Mouse (Mus musculus) forebrain, embryonic 11.5 days (tissue): ENCODE data around the gene Lonrf2. TPM values are rescaled to one million over a fixed set of nuclear protein-coding genes. Genes with fewer than 3 reads are reported as not detected.

ENCODE experiments used
- ATAC-seq: fragments of 200-750 bp; cut with Nextera tagmentation; replicated peaks from 2 replicates; pipeline ENCODE4 v1.8.0; 2017; ENCODE audit warnings: moderate TSS enrichment; ENCODE audit not compliant: low FRiP score
- DNase-seq: peaks from one replicate; pipeline ENCODE4 v3.0.0-alpha.2; 2017; ENCODE audit warnings: low spot score
- H3K27ac ChIP-seq: fragments of 300-500 bp; sonication (generic); 2 replicates; pipeline ENCODE4 v1.5.1; 2014; ENCODE audit warnings: low read depth, low read length
- H3K27me3 ChIP-seq: fragments of 300-500 bp; sonication (generic); 2 replicates; pipeline ENCODE4 v1.6.1; 2014; ENCODE audit warnings: mild to moderate bottlenecking, low read length, mixed read lengths; ENCODE audit not compliant: control insufficient read depth, insufficient read depth
- H3K36me3 ChIP-seq: fragments of 300-500 bp; sonication (generic); 2 replicates; pipeline ENCODE4 v1.6.1; 2014; ENCODE audit warnings: mild to moderate bottlenecking, low read length, moderate library complexity, mixed read lengths; ENCODE audit not compliant: control insufficient read depth, insufficient read depth
- H3K4me1 ChIP-seq: fragments of 300-500 bp; sonication (generic); replicated peaks from 2 replicates; pipeline ENCODE4 v1.6.1; 2014; ENCODE audit warnings: low read length, mixed read lengths; ENCODE audit not compliant: control insufficient read depth, insufficient read depth
- H3K4me2 ChIP-seq: fragments of 300-500 bp; sonication (generic); 2 replicates; pipeline ENCODE4 v1.6.1; 2014; ENCODE audit warnings: low read depth, mild to moderate bottlenecking, low read length, moderate library complexity, mixed read lengths; ENCODE audit not compliant: severe bottlenecking
- H3K4me3 ChIP-seq: fragments of 300-500 bp; sonication (generic); 2 replicates; pipeline ENCODE4 v1.5.1; 2014; ENCODE audit warnings: low read depth, low read length
- H3K9ac ChIP-seq: fragments of 300-500 bp; sonication (generic); 2 replicates; pipeline ENCODE4 v1.6.1; 2014; ENCODE audit warnings: low read length
- H3K9me3 ChIP-seq: fragments of 300-500 bp; sonication (generic); 2 replicates; pipeline ENCODE4 v1.6.1; 2016; ENCODE audit warnings: low read length, mixed read lengths; ENCODE audit not compliant: control insufficient read depth
- WGBS: fragments of 180-500 bp; shearing (Covaris S2); extraction: QIAGEN DNeasy Blood & Tissue Kit; methylation state at CpG from one replicate; pipeline ENCODE4 v1.1.7; 2014; 5-methylcytosine and 5-hydroxymethylcytosine counted together
- polyA plus RNA-seq: library from polyadenylated mRNA; unstranded; fragments of >200 nt; fragmentation: Nextera tagmentation; extraction: Ambion mirVana; gene quantifications from 2 replicates; pipeline ENCODE4 v1.2.1, GENCODE M21; 2014

Gene Lonrf2
- polyA plus RNA-seq, 1 experiment from 2014 or later: 2.9 TPM

GRCm38 (mm10) chr1:38869398-38870195 is 33.1 kb upstream of the Lonrf2 start:
- WGBS: 63% methylated on average over 13 of the region's 13 CpGs
- DNase-seq (no peak), ATAC-seq (no peak)
- Histone ChIP-seq H3K27ac (no peak overlapping the region), H3K4me3 (no peak overlapping the region), H3K4me1 (no peaks in the 10 kb centered on the region), H3K36me3 (no peaks in the 10 kb centered on the region), H3K27me3 (no peaks in the 10 kb centered on the region), H3K4me2 (no peak overlapping the region), H3K9ac (no peak overlapping the region), H3K9me3 (no peaks in the 10 kb centered on the region)

DNA sequence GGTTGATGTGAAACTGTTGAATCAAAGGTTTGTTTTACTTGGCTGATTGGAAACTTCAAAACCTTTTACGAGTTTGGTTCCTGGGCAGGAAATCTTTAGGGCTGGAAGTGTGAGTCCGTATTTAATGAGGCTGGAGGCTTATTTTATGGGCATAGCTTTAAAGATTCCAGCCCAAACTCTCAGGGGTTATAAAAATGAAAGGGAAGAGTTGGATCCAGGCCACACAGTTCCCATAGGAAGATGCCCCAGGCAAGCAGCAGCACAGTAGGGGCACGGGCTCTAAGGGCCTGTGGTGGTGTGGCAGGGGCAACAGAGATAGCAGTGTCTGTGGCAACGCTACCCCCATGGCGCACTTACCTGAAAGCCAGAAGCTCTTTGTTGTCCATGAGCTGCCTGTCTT is 29.7 kb upstream of the Lonrf2 start:
- no peaks in the 10 kb centered on the region for H3K27me3 ChIP-seq
- no peaks in the 10 kb centered on the region for H3K4me1 ChIP-seq
- H3K36me3 ChIP-seq: no peaks in the 10 kb centered on the region
- H3K9me3 ChIP-seq: no peaks in the 10 kb centered on the region
- H3K4me2 ChIP-seq: no peak overlapping the region
- no peak overlapping the region for H3K27ac ChIP-seq
- 92% methylated on average over 5 of the region's 5 CpGs for WGBS
- no peak overlapping the region for H3K4me3 ChIP-seq
- H3K9ac ChIP-seq: no peak overlapping the region
- ATAC-seq (no peak), DNase-seq (no peak)

DNA sequence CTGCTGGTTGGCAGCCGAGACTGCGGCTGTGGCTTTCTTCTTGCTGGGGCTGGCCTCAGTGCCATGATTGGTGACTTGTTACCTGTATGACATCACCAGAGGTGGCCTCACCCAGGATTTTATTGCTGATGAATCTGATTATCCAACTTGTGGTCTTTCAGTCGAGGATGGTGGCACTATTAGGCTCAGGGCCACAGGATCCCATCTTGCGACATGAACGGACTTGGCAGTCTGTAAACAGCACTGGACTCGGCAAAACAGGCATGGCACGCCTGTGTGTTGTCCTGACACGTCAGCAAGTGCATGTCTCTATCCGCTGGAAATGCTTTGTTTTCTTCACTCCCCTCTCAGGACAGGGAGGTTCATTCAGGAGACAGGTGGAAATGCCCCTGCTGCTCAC is 27.8 kb upstream of the Lonrf2 start:
- 87% methylated on average over 9 of the region's 9 CpGs for WGBS
- H3K4me2 ChIP-seq: no peak overlapping the region
- no peak for DNase-seq
- H3K4me1 ChIP-seq: no peaks in the 10 kb centered on the region
- H3K9ac ChIP-seq: no peak overlapping the region
- H3K4me3 ChIP-seq: no peak overlapping the region
- no peak for ATAC-seq
- no peak overlapping the region for H3K27ac ChIP-seq
- no peaks in the 10 kb centered on the region for H3K36me3 ChIP-seq
- no peaks in the 10 kb centered on the region for H3K9me3 ChIP-seq
- no peaks in the 10 kb centered on the region for H3K27me3 ChIP-seq

GRCm38 (mm10) chr1:38862213-38862612 is 25.7 kb upstream of the Lonrf2 start:
- Histone ChIP-seq H3K36me3 (no peaks in the 10 kb centered on the region), H3K27ac (no peak overlapping the region), H3K27me3 (no peaks in the 10 kb centered on the region), H3K9me3 (no peaks in the 10 kb centered on the region), H3K4me1 (no peaks in the 10 kb centered on the region), H3K4me3 (no peak overlapping the region), H3K4me2 (no peak overlapping the region), H3K9ac (no peak overlapping the region)
- WGBS: 15% methylated on average over 4 of the region's 4 CpGs
- DNase-seq: peak; percentile 74
- no peak for ATAC-seq

DNA sequence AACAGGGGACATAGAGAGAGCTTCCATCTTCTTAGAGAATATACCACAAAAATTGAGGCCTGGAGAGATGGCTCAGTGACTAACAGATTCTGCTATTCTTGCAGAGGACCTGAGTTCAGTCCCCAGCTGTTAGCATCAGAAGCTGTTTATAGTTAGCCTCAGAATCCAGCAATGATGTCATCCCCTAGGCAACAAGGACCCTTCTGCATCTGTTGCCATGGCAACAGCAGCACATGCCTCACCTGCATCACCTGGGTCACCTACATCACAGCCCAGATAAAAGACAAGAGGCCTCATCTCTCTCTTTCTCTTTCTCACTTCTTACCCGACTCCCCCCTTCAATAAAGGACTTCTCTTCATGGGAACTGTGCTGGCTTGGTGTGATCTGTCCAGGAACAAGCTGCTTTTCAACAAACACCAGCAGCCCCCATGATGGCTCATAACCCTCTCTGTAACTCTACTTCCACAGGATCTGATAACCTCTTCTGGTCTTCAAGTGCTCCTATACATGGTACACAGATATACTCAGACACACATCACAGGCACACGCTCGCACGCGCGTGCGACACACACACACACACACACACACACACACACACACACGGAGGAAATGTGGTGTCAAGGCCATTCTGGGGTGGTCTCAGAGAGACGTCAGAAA is 24.5 kb upstream of the Lonrf2 start:
- H3K27ac ChIP-seq: no peak overlapping the region

DNA sequence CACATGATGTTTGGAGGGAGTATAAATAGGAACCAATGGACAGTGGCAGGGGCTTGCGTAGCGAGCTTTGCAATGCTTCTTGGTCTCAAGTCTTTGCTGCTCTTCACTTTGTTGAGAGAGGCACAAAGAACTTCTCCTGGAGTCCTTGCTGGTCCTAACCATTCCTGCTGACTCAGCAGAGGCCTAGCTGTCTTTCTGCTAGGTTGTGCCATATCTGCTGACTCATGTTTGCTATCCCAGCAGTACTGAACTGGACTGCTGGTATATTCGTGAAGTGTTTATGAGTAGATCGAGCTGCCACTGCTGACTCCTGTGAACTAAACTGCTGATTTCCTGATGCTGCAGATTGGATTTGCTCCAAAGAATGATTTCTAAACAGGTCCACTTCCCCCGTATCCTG is 23.7 kb upstream of the Lonrf2 start:
- ATAC-seq: no peak
- H3K9ac ChIP-seq: no peak overlapping the region
- H3K4me2 ChIP-seq: no peak overlapping the region
- H3K36me3 ChIP-seq: no peaks in the 10 kb centered on the region
- no peak overlapping the region for H3K4me3 ChIP-seq
- no peaks in the 10 kb centered on the region for H3K27me3 ChIP-seq
- H3K9me3 ChIP-seq: no peaks in the 10 kb centered on the region
- no peak overlapping the region for H3K27ac ChIP-seq
- no peak for DNase-seq
- no peaks in the 10 kb centered on the region for H3K4me1 ChIP-seq
- 90% methylated on average over 5 of the region's 5 CpGs for WGBS

More for the DNA sequence above, 24.5 kb upstream of the Lonrf2 start:
- no peak overlapping the region for H3K4me2 ChIP-seq
- 86% methylated on average over 9 of the region's 9 CpGs for WGBS
- no peaks in the 10 kb centered on the region for H3K36me3 ChIP-seq
- no peak overlapping the region for H3K4me3 ChIP-seq
- H3K9me3 ChIP-seq: no peaks in the 10 kb centered on the region
- no peak for ATAC-seq
- no peaks in the 10 kb centered on the region for H3K4me1 ChIP-seq
- no peak for DNase-seq
- no peak overlapping the region for H3K9ac ChIP-seq
- H3K27me3 ChIP-seq: no peaks in the 10 kb centered on the region

DNA sequence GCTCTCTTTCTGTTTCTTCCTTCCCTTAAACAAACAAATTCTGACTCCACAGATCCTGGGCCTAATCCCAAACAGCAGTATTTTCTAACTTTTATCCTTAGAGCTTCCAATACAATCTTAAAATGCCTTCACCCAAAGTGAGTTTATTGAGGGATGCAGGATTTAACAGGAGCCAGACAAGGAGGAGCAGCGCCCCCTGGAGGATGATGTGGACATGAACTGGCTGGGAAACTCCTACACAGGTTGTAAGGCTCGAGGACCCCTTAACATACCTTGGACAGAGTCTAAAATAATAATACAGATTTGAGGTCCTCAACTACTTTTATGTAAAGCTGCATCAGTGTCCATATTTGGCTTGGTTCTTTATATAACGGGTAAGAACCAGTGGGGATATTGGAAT is 19.7 kb upstream of the Lonrf2 start:
- no peaks in the 10 kb centered on the region for H3K36me3 ChIP-seq
- H3K4me3 ChIP-seq: no peak overlapping the region
- WGBS: 11% methylated on average over 3 of the region's 3 CpGs
- no peaks in the 10 kb centered on the region for H3K4me1 ChIP-seq
- H3K27ac ChIP-seq: no peak overlapping the region
- ATAC-seq (no peak), DNase-seq (peak; percentile 89)
- H3K27me3 ChIP-seq: no peaks in the 10 kb centered on the region
- no peak overlapping the region for H3K9ac ChIP-seq
- no peaks in the 10 kb centered on the region for H3K9me3 ChIP-seq
- no peak overlapping the region for H3K4me2 ChIP-seq

DNA sequence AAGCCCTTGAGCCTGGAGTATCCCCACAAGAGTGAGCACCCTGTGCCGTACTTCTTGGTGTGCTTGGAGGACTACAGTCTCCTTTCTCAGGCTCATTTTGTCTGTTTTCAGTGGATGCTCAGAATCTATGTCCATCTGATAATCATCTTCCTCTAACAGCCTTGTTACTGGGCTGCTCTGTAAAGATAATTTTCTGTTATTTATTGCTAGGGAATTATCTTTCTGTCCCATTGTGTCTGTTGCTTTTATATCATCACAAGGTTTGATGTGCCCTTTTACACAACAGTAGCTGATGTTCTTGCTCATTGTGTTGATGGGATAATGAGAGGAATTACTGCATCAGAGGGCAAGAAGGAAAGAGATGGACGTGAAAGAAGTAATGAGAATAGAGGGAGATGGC is 15.7 kb upstream of the Lonrf2 start:
- H3K27ac ChIP-seq: no peak overlapping the region
- WGBS: 53% methylated on average over 2 of the region's 2 CpGs
- H3K36me3 ChIP-seq: no peaks in the 10 kb centered on the region
- H3K9me3 ChIP-seq: no peaks in the 10 kb centered on the region
- no peak for DNase-seq
- no peak overlapping the region for H3K9ac ChIP-seq
- H3K4me1 ChIP-seq: peaks cover 4% of the 10 kb centered on the region; the same call in 1 of the 2 replicates
- no peak overlapping the region for H3K4me3 ChIP-seq
- ATAC-seq: no peak
- no peak overlapping the region for H3K4me2 ChIP-seq
- H3K27me3 ChIP-seq: no peaks in the 10 kb centered on the region

GRCm38 (mm10) chr1:38850650-38851049 is 14.1 kb upstream of the Lonrf2 start:
- 82% methylated on average over 2 of the region's 2 CpGs for WGBS
- H3K9me3 ChIP-seq: no peaks in the 10 kb centered on the region
- peaks cover 4% of the 10 kb centered on the region; the same call in 1 of the 2 replicates for H3K4me1 ChIP-seq
- no peaks in the 10 kb centered on the region for H3K27me3 ChIP-seq
- no peaks in the 10 kb centered on the region for H3K36me3 ChIP-seq
- DNase-seq (no peak), ATAC-seq (no peak)
- no peak overlapping the region for H3K4me3 ChIP-seq
- no peak overlapping the region for H3K9ac ChIP-seq
- no peak overlapping the region for H3K27ac ChIP-seq
- H3K4me2 ChIP-seq: no peak overlapping the region
